Mouse (Mus musculus): ENCODE results near the gene Mboat1. TPM values are rescaled to one million over a fixed set of nuclear protein-coding genes. Genes with fewer than 3 reads are reported as not detected.

Gene Mboat1
- 10 to 100 TPM; 15.5 to 17.2 (median 16.0) TPM for polyA plus RNA-seq (2017; shearing (Covaris generic))

DNA sequence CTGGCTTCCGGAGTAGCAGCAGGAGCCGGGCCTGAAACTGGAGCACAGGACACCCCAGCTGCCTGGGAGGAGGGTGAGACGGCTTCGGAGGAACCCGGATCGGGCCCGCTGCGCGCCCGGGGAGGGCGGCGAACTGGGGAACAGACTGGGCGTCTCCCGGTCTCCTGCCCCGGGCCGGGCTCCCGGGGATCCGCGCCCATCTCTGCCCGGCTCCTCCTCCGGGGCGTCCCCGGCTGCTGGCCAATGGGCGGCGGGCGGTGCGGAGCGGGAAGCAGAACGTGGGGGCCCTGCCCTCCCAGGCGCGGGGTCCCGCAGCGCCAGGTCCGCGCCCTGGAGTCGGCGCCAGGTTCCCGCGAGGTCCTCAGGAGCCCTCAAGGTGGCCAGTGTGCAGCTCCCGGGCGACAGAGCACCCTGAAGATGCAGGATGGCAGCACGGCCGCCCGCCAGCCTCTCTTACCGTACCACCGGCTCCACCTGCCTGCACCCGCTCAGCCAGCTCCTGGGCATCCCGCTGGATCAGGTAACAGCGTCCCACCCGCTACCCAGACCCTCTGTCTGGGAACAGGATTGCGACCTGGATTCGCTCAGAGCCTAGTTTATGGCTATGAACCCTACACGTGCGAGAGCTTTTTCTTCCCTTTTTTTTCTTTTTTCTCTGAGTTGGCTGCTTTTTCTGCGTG is at the start of gene Mboat1:
Gene Mboat1 (plus strand): TSS at position 247 of the 680 bp plus-strand sequence.
- peak; percentile 94 for ATAC-seq

DNA sequence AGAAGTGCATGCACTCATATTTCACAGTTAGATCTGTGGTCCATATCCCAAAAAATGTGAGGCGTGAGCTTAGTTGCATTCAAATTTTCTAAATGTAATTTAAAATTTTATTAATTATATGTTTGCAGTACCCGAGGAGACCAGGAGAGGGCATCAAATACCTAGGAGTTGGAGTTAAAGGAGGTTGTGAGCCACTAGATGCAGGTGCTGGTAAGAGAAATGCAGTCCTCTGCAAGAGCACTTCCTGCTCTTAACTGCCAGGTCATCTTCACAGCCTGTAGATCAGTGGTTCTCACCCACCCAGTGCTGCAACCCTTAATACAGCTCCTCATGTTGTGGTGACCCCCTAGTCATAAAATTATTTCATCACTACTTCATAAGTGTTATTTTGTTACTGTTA is 43.2 kb upstream of the Mboat1 start:
- peak; percentile 28 for ATAC-seq

DNA sequence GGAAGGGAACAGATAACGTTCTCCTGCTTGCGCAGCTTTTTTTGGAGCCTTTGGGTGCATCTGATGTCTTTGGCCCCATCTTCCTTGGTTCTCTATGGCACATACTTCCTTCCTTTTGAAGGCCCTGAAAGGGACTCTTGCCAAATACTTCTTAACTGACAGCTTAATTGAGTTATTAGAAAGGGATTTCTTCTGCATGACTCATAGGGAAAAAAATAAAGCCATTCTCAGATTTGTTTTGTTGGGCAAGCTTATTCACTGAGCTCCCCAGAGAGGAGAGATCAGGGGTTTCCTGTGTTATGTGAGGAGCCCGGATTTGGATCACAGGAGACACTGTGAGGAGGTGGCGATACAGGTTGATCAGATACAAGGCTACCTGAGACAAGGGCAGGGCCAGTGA is 40.4 kb upstream of the Mboat1 start:
- ATAC-seq = no peak

DNA sequence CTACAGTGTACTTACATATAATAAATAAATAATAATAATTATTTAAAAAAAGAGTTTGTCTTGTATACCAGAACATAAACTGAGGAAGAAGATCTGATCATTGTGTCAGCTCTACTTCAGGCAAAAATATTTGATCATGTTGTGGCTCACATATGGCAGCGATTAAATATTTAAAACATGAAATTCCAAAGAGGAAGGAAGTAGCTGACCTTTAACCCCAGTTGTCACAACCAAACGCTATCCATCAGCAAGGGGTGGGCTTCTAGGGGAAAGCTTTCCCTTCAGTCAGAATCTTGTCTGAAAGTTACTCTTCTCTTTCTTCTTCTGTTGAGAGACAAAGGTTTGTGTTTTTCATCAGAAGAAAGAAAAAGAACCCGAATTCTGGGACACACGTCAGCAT is 39.8 kb upstream of the Mboat1 start:
- no peak for ATAC-seq

DNA sequence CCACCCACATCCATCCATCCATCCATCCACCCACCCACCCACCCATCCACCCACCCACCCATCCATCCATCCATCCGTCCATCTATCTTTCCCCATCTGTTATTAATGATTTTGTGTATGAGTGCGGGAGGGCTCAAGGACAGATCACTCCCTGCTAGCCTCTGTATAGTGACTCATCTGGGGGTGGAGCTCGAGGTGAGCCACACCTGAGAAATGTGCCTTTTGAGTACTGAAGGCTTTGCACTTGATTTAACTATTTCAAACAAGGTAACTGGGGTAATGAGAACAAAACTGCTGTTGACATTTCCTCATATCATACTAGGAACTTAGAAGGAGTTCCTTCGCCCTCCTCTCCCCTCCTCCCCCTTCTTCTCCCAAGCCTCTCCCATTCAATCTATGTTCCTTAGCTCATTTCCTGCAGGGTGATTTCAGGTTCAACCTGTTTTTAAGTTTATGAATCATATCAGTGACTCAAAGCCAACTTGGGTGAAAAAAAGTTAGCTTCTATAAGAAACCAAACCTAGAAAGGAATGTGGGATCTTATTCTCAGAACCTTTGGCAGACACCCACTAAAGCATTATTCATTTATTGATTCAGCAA is 27.2 kb upstream of the Mboat1 start:
- no peak for ATAC-seq

DNA sequence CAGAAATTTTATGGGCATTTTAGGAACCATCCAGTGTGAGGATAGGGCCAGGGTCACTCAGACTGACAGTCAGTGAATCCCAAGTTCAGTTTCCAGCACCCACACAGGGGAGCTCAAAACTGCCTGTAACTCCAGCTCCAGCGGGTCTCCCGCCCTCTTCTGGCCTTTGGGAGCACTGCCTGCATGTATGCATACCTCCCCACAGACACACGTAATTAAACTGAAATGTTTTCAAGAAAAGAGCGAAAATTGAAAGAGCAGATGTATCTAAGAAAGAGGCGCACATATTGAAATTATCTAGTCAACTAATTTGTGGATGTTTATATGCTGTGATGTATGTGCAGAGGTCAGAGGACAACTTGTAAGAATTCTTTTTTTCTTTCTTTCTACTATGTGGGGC is 20.5 kb upstream of the Mboat1 start:
- no peak for ATAC-seq

DNA sequence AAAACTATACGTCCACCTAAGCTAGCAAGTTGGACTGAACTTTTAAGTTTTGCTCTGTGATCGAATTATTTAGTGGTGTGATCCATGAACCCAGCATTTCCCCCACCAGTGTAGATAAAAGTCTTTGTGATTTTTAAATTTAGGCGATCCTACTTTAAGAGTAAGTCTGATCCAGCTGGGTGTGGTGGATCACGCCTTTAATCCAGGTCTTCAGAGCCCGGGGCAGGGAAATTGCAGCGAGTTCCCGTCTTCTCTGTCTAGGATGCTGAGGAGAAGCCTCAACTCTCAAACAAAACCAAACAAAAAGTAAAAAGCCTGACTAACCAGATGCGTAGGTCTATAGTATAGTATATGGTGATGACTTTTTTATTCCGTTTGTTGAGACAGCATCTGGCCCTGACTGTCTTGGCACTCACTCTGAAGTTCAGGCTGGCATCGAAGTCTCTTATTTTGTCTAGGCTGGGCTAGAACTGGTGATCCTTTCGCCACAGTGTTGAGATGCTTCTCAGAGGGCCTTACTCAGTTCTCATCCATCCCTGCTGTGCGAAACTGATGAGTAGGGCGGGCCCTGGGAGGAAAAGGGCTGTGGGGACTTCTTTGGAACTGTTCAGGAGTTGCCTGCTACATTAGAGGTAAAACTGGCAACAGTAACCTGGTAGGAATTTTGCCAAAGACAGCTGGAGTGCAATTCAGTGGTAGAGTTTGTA is 787 bp downstream of the Mboat1 start:
- peak; percentile 9 for ATAC-seq

DNA sequence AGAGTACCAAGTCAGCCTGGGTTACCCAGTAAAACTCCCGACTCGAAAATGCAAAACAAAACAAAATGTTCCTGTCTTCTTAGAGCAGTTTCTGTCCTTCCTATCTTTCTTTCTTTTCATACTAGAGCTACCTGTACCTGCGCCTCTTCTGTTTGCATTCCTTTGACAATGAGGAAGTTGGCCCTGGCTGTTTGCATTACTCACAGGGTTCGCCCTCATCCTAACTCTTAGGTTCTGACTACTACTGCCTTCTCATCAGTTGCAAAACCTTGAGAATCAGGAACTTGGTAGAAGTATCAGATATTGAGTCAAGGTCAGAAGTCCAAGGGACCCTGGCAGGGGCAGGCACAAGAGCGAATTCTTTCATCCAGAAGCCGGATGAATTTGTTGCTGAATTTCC is 1.7 kb downstream of the Mboat1 start:
- no peak for ATAC-seq

DNA sequence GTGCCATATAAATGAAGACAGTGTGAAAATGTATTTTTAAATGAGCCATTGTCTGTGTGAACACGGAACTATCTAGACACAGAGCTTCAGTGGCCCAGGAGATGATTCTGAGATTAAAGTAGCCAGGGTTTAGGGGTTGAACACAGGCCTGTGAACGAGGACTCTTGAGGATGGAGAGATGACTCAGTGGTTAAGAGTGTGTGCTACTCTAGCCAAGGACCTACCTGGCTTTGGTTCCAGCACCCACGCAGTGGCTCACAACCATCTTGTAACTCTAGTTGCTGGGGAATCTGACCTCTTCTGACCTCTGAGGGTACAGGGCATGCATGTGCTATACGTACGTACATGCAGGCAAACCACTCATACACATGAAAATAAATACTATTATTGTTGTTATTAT is 3.9 kb downstream of the Mboat1 start:
- ATAC-seq = no peak

DNA sequence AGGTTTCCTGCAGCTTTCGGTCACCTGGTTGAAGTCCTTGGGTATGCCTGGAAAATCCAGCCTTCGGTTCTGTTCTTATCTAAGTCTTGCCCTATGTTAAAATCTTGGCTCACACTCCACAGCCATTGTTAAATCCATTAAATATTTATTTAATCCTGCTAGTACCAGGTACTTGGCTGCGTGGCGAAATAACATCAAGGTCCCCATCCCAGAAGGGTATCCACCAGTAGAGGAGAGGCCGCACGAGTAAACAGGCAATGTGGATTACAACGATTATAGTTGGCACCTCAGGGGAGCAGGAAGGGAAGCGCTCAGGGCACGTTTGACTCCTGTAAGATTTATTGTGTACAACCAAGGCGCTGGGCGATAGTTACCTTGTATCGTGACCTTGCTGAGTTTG is 4.4 kb downstream of the Mboat1 start:
- ATAC-seq = no peak

DNA sequence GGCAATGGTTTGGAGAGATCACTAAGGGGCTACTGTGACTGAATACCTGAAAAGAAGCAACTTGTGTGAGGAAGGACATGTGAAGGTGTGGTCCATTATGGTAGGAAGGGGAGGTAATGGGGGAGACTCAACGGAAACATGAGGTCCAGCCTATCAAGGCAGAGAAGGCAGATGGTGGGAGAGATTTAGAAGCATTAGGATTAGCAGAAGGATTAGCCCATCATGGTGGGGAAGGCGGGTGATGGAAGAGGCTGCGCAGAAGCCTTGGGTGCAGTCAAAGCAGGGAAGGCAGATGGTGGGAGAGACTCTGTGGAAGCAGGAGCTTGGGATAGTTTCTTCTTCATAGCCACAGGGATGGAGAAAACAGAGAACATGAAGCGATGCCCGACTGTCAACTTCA is 5.7 kb downstream of the Mboat1 start:
- ATAC-seq = no peak

DNA sequence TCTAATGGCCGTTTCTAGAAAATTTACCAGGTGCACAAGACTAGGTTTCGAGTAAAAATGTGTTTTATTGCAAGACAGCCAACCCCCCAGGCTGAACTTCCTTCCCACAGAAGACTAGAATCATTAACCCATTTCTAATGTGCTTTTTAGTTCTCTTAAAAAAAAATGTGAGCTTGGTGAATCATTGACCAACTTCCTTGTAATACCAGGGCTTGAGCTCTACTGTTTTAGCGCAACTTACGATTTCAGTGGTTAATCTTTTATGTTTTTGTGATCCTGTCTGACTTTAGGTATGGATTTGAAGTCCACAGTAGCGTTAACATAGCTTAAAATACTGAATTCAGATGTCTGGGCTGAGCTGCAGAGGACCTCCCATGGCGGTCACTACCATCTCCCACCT is 10.2 kb downstream of the Mboat1 start:
- ATAC-seq = no peak

DNA sequence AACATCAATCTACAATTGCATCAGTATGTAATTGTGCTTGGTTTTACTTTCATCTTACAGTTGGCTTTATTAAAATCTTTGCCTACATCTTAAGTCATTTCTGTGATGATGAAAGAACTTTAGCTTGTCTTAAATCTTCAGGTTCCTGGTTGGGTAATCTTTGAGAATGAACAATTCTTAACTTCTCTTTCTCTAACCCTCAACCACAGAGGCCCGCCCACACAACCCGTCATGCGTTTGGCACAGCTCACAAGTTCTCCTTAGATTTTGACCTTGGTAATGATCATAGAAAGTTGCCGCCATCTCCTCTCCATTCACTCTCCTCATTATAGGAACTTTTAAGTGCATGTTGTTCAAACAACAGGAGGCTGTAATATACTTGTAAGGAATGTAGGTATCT is 18.0 kb downstream of the Mboat1 start:
- peak; percentile 63 for ATAC-seq

DNA sequence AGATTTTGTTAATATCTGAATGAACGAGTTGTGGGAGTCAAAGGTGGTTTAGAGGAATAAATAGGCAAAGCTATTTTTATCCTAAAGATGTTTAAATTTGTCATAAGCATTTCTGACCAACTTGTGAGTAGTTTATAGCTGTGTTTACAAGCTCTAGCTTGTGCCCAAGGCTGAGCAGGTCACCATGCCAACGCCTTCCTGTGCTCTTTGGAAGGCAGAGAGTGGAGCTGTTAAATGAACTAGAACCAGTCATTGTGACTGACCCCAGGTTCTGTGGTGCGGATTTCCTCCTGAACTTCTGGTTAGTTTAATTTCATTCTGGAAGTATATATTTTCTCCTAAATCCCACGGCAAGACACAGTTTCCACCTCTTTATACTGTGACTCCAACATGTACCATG is 23.3 kb downstream of the Mboat1 start:
- no peak for ATAC-seq

DNA sequence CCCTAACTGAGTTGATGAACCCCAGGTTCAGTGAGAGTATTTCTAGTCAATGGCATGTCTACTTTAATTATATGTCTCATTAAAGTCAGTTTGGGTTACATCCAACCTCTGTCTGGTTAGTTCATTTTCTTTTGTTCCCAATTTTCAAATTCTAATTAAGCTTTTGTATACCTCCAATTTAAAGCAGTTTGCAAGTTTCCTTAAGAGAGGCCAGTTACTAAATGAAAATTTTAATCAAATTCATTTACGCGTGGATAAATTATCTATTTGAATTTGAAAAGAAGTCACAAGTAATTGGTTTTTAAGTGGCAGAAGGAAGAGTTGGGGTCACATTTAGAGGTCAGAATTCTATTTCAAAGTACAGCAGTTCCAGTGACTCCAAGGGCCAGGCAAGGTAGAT is 27.2 kb downstream of the Mboat1 start:
- ATAC-seq = no peak

DNA sequence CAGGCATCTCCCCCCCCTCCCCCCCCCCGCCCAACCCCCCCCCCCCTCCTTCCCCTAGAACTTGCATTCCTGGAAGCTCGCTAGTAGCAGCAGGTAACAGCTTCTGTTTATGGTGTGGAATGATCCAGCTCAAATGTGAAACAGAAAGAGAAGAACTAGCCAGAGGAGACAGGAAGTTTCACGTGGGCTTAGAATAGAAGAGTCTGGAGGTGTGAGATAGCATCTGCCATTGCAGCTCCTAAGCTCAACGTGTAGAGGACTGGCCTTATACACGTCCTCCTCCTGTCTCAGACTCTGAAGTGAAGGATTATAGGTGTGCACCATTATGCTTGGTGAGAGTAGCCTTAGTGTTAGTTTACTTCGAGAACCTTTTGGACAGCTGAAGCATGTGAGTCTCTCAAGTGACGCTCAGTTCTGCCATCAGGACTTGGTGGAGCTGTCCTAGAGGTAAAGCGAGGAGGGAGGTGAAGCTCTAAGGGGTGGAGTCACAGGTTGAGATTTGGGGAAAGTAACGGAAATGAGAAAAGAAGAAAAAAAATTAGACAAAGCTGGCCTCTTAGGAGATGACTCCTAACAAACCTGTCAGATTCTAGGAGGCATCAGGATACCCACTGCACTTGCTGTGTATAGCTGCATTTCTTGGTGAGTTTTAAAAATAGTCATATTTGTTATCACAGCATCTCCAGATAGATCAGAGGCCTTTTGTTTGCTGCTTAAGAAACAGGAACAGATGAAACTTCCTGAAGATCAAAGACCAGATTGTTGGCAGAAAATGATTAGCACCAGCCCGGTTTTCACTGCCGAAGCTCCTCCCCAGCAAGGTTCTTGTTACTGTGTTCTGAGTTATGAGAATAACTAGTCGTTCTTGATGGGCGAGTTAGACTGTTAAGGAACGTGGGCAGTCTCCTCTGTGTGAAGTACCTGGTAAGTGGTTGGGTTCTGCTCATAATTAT is 30.1 kb downstream of the Mboat1 start:
- peak; percentile 83 for ATAC-seq

DNA sequence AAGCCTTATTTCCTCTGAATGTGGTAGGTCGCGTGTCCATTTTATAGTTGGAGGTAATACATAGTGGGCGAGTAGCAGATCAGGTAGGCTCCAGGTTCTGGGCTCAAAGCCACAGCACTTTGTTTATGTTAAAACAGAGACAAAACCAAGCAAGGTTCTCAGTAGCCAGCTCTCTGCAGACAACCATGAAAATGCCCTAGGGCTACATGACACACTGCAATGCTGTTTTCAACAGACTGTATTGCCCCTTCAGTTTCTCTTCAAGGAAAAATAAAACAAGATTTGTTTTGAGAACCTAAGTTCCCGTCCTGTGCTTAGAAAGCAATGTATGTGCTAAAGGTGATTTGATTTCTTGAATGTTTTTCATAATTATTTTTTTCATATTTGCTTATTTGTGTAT is 31.2 kb downstream of the Mboat1 start:
- ATAC-seq = no peak

DNA sequence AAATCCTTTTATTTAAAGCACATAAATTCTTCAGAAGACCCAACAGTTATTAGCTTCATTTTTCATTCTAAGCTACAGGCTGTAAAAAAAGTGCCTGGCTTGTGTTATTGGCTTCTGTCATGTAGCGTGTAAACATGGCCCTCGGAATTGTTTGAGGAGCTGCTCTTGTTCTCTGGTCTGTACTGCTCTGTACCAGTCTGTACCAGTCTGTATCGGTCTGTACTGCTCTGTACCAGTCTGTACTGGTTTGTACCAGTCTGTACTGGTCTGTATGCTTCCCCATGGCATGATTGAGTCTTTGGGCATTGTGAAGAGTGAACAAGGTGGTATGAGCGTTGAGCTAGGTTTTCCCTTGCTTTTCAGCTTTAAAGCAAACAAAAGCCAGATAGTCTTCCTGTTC is 32.5 kb downstream of the Mboat1 start:
- ATAC-seq = no peak

DNA sequence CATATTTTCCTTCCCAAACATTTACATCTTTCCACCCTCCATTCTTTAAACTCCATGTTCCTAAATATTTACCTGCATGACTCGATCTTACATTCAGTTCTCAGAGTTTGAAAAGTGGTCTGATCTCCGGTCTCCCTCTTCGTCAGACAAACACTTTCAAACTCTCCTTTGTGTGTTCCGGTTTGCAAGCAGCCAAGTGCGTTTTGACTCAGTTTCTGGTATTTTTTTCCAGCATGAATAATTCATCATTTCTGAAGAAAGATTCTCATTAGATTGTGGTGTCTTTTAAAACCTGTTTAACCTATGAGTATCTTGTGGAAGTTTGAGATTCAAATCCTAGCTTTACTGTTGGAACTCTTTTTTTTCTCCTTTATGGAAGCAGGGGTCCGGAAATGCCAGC is 33.8 kb downstream of the Mboat1 start:
- ATAC-seq = no peak

DNA sequence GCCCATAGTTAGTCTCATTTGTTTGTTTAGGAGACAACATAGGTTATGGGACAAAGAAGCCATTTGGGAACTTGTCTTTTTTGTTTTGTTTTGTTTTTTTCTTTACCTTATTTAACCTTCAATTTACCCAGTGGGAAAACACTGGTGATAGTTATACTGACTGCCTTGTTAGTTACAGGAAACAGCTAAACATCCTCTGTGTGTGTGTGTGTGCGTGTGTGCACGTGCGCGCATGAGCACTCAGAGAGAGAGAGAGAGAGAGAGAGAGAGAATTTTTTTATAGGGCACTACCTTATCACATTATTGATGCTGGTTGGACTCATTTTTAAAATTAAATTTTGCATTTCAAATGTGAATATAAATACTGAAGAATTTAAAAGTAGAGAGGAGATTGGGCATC is 38.3 kb downstream of the Mboat1 start:
- ATAC-seq = no peak

DNA sequence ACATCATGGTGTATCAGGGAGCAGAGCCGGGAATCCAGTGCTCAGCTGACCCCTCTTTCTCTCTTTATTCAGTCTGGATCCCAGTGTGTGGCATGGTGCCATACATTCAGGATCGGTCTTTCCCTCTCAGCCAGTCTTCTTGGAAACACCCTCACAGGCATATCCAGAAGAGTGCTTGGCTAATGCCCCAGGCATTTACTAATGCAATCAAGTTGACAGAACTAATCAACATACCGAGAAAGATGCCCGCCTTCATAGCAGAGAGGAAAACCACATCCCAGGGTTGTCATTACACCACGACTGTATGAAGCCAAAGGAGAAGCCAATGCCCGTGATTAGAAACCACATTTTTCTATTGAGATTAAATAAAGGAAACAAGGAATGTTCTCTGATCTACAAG is 41.1 kb downstream of the Mboat1 start:
- ATAC-seq = no peak

DNA sequence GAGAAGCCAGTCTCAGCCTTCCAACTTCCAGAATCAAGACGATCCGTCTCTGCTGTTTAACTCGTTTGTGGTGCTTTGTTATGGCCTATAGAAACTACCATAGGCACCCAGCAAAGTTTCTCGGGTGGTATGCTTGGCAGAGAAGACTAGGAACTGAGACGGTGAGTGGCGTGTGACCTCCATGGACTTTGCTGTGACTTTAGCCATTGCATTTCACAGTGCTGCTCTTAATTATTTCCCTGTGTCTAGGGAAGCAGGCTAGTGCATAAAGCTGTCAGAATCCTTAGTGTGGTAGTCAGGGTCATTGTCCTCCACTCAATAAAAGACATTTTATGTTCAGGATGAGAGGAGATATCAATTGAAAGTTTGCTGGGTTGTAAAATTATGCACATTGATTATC is 49.3 kb downstream of the Mboat1 start:
- no peak for ATAC-seq

DNA sequence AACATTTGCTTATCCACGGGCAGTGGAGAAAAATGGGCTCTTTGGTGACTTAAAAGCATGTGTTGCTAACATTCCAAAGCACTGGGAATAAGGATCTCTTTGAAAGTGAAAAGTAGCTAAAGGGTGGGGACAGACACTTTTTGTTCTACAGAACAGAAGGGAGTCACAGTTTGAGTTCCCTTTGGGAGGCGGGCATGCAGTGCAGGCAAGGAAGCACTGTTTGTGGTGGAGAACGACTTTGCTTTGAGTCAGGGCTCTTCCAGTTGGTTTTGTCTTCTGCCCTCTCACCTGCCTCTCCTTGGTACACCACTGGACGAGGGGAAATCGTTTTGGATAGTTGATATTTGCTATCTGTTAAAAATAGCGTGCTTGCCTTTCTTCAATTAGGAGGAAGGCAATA is 49.7 kb downstream of the Mboat1 start:
- no peak for ATAC-seq
